Mouse (Mus musculus) E14TG2a.4 (cell line): Measurements from ENCODE around the gene Gm20696.
A peak's percentile ranks its signal among the peaks of the same experiment; 100 is the strongest.

Source experiments
- H3K27me3 ChIP-seq: 2 replicates; pipeline ENCODE4 v1.6.1; 2014; ENCODE audit warnings: low read length, control low read depth; ENCODE audit not compliant: insufficient read depth
- H3K36me3 ChIP-seq: 2 replicates; pipeline ENCODE4 v1.6.1; 2014; ENCODE audit warnings: low read length, control low read depth; ENCODE audit not compliant: insufficient read depth
- H3K4me1 ChIP-seq: replicated peaks from 2 replicates; pipeline ENCODE4 v1.6.1; 2014; ENCODE audit warnings: low read depth, low read length, control low read depth
- H3K4me3 ChIP-seq: replicated peaks from 2 replicates; pipeline ENCODE4 v1.5.1; 2014; ENCODE audit warnings: mild to moderate bottlenecking, low read length
- H3K9me3 ChIP-seq: 2 replicates; pipeline ENCODE4 v1.6.1; 2014; ENCODE audit warnings: low read length, control low read depth
- CTCF ChIP-seq: conservative IDR thresholded peaks from 2 replicates; pipeline ENCODE4 v1.5.1; 2014; ENCODE audit warnings: low read length
- NANOG ChIP-seq: IDR thresholded peaks from 2 replicates; pipeline ENCODE4 v1.6.1; 2014; ENCODE audit warnings: borderline replicate concordance, low read length, mixed read lengths
- POU5F1 ChIP-seq: IDR thresholded peaks from 2 replicates; pipeline ENCODE4 v1.6.1; 2014; ENCODE audit warnings: low read length, borderline replicate concordance

Gm20696 gene

GRCm38 (mm10) chr6:99388023-99388422 lies 278.6 kb downstream of the Gm20696 start:
- no peak for TF ChIP-seq NANOG
- TF ChIP-seq CTCF = no peak
- TF ChIP-seq POU5F1 = no peak
- Histone ChIP-seq H3K4me3 (no peak overlapping the region), H3K36me3 (no peaks in the 10 kb centered on the region), H3K9me3 (0 out of 2 replicates have a peak, but pooled peaks cover 5% of the 10 kb centered on the region), H3K27me3 (peaks cover 11% of the 10 kb centered on the region; the same call in 1 of the 2 replicates), H3K4me1 (peaks cover 61% of the 10 kb centered on the region)

DNA sequence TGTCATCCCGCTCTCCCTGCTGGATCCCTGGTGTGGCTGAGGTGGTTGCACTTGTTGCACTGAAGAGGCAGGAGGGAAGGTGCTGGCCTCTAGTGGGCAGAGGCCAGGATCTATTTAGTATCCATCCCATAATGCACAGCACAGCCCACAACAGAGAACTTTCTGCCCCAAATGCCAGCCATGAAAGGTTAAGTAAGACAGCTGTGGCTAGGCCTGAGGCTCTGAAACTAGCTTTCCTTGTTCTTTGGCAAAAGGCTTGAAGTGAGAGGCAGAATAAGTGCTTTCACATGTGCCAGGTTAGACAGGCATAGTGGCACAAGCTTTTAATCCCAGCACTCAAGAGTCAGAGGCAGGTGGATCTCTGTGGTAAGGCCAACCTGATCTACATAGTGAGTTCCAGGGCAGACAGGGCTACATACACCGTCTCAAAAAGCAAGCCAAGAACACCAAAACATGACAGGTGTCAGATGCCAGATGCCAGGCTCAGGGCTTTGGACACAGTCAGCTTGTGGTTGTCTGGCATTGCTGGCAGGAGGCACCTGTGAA lies 281.5 kb downstream of the Gm20696 start:
- H3K4me3 ChIP-seq = no peak overlapping the region
- 0 out of 2 replicates have a peak, but pooled peaks cover 11% of the 10 kb centered on the region for H3K27me3 ChIP-seq
- no peak for TF ChIP-seq CTCF
- TF ChIP-seq POU5F1 = no peak
- H3K36me3 ChIP-seq = no peaks in the 10 kb centered on the region
- H3K4me1 ChIP-seq = peaks cover 77% of the 10 kb centered on the region
- H3K9me3 ChIP-seq = 0 out of 2 replicates have a peak, but pooled peaks cover 5% of the 10 kb centered on the region

GRCm38 (mm10) chr6:99383846-99384472 lies 282.6 kb downstream of the Gm20696 start:
- TF ChIP-seq POU5F1 (no peak), NANOG (no peak), CTCF (no peak)
- peaks cover 77% of the 10 kb centered on the region for H3K4me1 ChIP-seq
- H3K9me3 ChIP-seq = 0 out of 2 replicates have a peak, but pooled peaks cover 5% of the 10 kb centered on the region
- H3K27me3 ChIP-seq = 0 out of 2 replicates have a peak, but pooled peaks cover 11% of the 10 kb centered on the region
- no peaks in the 10 kb centered on the region for H3K36me3 ChIP-seq
- H3K4me3 ChIP-seq = no peak overlapping the region

- TF ChIP-seq POU5F1 (no peak), NANOG (no peak), CTCF (no peak)
- Histone ChIP-seq H3K27me3 (peaks cover 7% of the 10 kb centered on the region; the same call in 1 of the 2 replicates), H3K4me1 (peaks cover 97% of the 10 kb centered on the region), H3K4me3 (no peak overlapping the region), H3K9me3 (0 out of 2 replicates have a peak, but pooled peaks cover 4% of the 10 kb centered on the region), H3K36me3 (no peaks in the 10 kb centered on the region)
These were observed 286.5 kb downstream of the Gm20696 start for GRCm38 (mm10) chr6:99380146-99380545.

DNA sequence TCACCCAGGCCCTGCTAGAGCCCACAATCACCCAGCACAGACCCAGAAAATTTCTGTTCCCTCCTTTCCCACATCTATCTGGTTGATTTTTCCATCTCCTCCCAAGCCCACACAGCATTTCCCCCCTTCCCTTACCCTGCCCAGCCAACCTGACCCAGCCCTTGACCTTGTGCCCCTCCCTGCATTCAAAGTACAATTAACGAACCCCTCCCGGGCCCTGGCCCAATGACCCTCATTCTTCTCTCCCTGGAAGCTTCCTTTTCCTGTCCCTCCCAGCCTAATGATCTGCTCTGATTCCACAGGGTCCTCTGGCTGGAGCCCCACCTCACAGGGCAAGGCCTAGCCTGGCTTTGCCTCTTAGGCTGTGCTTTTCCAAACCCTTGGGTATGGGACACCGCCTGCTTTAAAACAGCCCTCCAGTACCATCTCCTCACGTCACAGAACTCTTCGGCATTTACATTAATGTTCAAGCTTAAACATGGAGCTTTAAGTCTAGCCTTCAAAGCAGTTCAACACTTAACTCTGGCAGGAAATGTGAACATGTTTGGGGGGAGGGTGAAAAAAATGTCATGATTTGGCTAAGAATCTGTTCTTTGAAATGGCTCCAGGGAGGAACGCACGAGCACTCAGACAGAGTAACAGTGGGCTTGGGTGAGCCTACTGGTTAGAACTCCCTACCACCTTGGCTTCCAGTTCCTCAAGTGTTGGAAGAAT lies 287.4 kb downstream of the Gm20696 start:
- no peaks in the 10 kb centered on the region for H3K9me3 ChIP-seq
- no peak for TF ChIP-seq NANOG
- no peak for TF ChIP-seq CTCF
- no peaks in the 10 kb centered on the region for H3K36me3 ChIP-seq

DNA sequence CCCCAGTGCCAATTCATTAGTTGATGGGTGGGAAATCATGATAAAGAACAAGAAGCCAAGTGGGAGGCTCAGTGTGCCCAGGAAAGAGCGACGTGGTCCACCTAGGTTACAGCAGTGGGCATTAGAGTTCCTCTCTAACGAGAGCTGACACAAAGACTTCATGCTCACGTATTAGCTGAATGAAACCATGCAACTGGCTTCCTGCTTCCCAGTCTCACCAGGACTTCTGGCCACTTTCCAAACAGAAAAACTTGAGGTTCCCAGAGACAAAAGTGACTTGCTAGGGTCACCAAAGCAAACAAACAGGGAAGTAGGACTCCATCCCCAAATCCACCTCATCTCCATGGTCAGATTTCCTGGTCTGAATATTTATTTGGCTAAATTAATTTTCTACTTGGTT lies 288.9 kb downstream of the Gm20696 start:
- no peak for TF ChIP-seq CTCF
- no peak for TF ChIP-seq NANOG
- no peak for TF ChIP-seq POU5F1
- Histone ChIP-seq H3K4me3 (no peak overlapping the region), H3K36me3 (no peaks in the 10 kb centered on the region), H3K4me1 (peaks cover 81% of the 10 kb centered on the region), H3K27me3 (peaks cover 14% of the 10 kb centered on the region), H3K9me3 (no peaks in the 10 kb centered on the region)

More for the DNA sequence above, 287.4 kb downstream of the Gm20696 start:
- Histone ChIP-seq H3K4me1 (peaks cover 95% of the 10 kb centered on the region), H3K27me3 (peaks cover 14% of the 10 kb centered on the region), H3K4me3 (peak overlapping the region; percentile 4; the same call in 1 of the 2 replicates)

- no peaks in the 10 kb centered on the region for H3K9me3 ChIP-seq
- TF ChIP-seq NANOG (no peak), CTCF (no peak), POU5F1 (no peak)
- H3K4me3 ChIP-seq = no peak overlapping the region
- peaks cover 75% of the 10 kb centered on the region for H3K4me1 ChIP-seq
- no peaks in the 10 kb centered on the region for H3K36me3 ChIP-seq
- peaks cover 14% of the 10 kb centered on the region for H3K27me3 ChIP-seq
These were observed 289.5 kb downstream of the Gm20696 start for GRCm38 (mm10) chr6:99377131-99377530.

DNA sequence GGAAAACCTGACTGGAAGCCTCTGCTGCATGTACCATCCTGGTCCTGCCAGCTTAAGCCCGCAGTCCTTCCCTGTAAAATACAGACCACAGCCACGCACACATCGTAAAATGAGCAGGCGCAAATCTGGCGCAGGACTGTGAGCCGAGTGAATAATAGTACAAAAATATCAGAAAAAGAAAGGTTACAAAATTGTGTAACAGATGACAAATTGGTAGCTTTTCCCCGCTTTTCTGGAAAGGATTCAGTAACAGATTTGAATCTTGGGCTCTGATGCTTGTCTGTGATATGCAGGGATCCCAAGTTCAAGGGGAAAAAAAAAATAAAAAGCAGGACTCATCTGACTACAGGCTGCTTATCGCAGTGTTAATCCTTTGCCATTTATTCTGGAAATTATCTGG lies 289.9 kb downstream of the Gm20696 start:
- Histone ChIP-seq H3K9me3 (no peaks in the 10 kb centered on the region), H3K4me3 (no peak overlapping the region), H3K36me3 (no peaks in the 10 kb centered on the region), H3K4me1 (peaks cover 71% of the 10 kb centered on the region), H3K27me3 (peaks cover 14% of the 10 kb centered on the region)
- TF ChIP-seq POU5F1 (no peak), CTCF (no peak), NANOG (no peak)
